15 mouse cellular contexts compared by ENCODE assay signal in genomic region chr10:87869151-87869550, GRCm38 (mm10).
"Had no signal": no experiment of that assay in that cellular context is flagged by ENCODE, and none has a peak within 500 bp of the region (broad histone marks: within the 10 kb centered on the region; RNA-seq: fewer than 3 reads in every experiment).

No protein-coding gene starts in this region.

- DNase-seq: kidney, adult 18-20 months; kidney, adult 9 months; kidney, postnatal 14 days; layer of hippocampus, adult 9-11 months; lung, adult 18-20 months; lung, postnatal 10 days; lung, postnatal 36 days; thymus, adult 18-20 months; thymus, postnatal 36 days had no signal

- H3K4me1 ChIP-seq: liver, embryonic 12.5 days; liver, embryonic 15.5 days had no signal

- H3K27ac ChIP-seq: layer of hippocampus, adult 2 months; limb, embryonic 15.5 days; liver, embryonic 12.5 days; liver, embryonic 15.5 days; lung, embryonic 15.5 days; midbrain, embryonic 13.5 days had no signal

- H3K27me3 ChIP-seq: liver, embryonic 12.5 days; liver, embryonic 15.5 days had no signal

- H3K36me3 ChIP-seq: liver, embryonic 12.5 days; liver, embryonic 15.5 days; lung, embryonic 15.5 days; midbrain, embryonic 13.5 days had no signal

- H3K4me2 ChIP-seq: limb, embryonic 15.5 days; liver, embryonic 12.5 days; liver, embryonic 15.5 days; lung, embryonic 15.5 days; midbrain, embryonic 13.5 days had no signal

- H3K4me3 ChIP-seq: layer of hippocampus, adult 2 months; limb, embryonic 15.5 days; liver, embryonic 12.5 days; liver, embryonic 15.5 days; lung, embryonic 15.5 days; midbrain, embryonic 13.5 days had no signal

- H3K9ac ChIP-seq: limb, embryonic 15.5 days; liver, embryonic 12.5 days; liver, embryonic 15.5 days; lung, embryonic 15.5 days; midbrain, embryonic 13.5 days had no signal

- ATAC-seq: liver, embryonic 12.5 days; midbrain, embryonic 13.5 days had no signal

- H3K9me3 ChIP-seq: limb, embryonic 15.5 days; liver, embryonic 12.5 days; liver, embryonic 15.5 days; lung, embryonic 15.5 days; midbrain, embryonic 13.5 days had no signal
